Mouse (Mus musculus) layer of hippocampus, adult 9-10 months (tissue): ENCODE results near the gene Slc22a6.

Experiments
- DNase-seq: peaks from one replicate; pipeline ENCODE4 v3.0.0; 2022; ENCODE audit warnings: low spot score

Gene Slc22a6

GRCm38 (mm10) chr19:8611358-8612123 lies 6.3 kb upstream of the Slc22a6 start:
- no peak for DNase-seq

- no peak for DNase-seq
Measured at GRCm38 (mm10) chr19:8613111-8613510, 4.7 kb upstream of the Slc22a6 start.

GRCm38 (mm10) chr19:8614343-8614742 lies 3.5 kb upstream of the Slc22a6 start:
- no peak for DNase-seq

- DNase-seq, result no peak
Measured at GRCm38 (mm10) chr19:8616314-8616713, 1.5 kb upstream of the Slc22a6 start.

- DNase-seq, result no peak
Measured at GRCm38 (mm10) chr19:8621098-8621497, 3.3 kb downstream of the Slc22a6 start.

- no peak for DNase-seq
Measured at GRCm38 (mm10) chr19:8630249-8630648, 12.4 kb downstream of the Slc22a6 start.

- DNase-seq, result no peak
Measured at GRCm38 (mm10) chr19:8630826-8631225, 13.0 kb downstream of the Slc22a6 start.

GRCm38 (mm10) chr19:8632029-8632428 lies 14.2 kb downstream of the Slc22a6 start:
- DNase-seq, result no peak

- DNase-seq, result no peak
Measured at GRCm38 (mm10) chr19:8642086-8642485, 24.2 kb downstream of the Slc22a6 start.

GRCm38 (mm10) chr19:8646393-8646792 lies 28.6 kb downstream of the Slc22a6 start:
- DNase-seq, result no peak

- no peak for DNase-seq
Measured at GRCm38 (mm10) chr19:8655833-8656232, 38.0 kb downstream of the Slc22a6 start.

GRCm38 (mm10) chr19:8656341-8656740 lies 38.5 kb downstream of the Slc22a6 start:
- DNase-seq, result no peak

GRCm38 (mm10) chr19:8661821-8662307 lies 44.0 kb downstream of the Slc22a6 start:
- no peak for DNase-seq

GRCm38 (mm10) chr19:8662337-8662736 lies 44.5 kb downstream of the Slc22a6 start:
- peak; percentile 76 for DNase-seq

GRCm38 (mm10) chr19:8663360-8663839 lies 45.6 kb downstream of the Slc22a6 start, which contains the start of gene Chrm1:
Chrm1 (plus strand) TSS chr19:8663789.
- DNase-seq, result no peak

GRCm38 (mm10) chr19:8663911-8664421 lies 46.1 kb downstream of the Slc22a6 start:
- peak; percentile 61 for DNase-seq

GRCm38 (mm10) chr19:8664859-8665258 lies 47.0 kb downstream of the Slc22a6 start:
- no peak for DNase-seq

GRCm38 (mm10) chr19:8665746-8666145 lies 47.9 kb downstream of the Slc22a6 start:
- no peak for DNase-seq

GRCm38 (mm10) chr19:8672859-8673258 lies 55.0 kb downstream of the Slc22a6 start:
- no peak for DNase-seq

- no peak for DNase-seq
Measured at GRCm38 (mm10) chr19:8673336-8674063, 55.7 kb downstream of the Slc22a6 start.
